Mouse (Mus musculus): ENCODE results near the gene Atrnl1.

Atrnl1 gene

GRCm38 (mm10) chr19:57610058-57610475, 767 bp upstream of the Atrnl1 start:
- DNase-seq (ENCODE audit: low spot score), result no peak

GRCm38 (mm10) chr19:57611291-57612178, 701 bp downstream of the Atrnl1 start:
- DNase-seq (ENCODE audit: low spot score), result peak; percentile 39

GRCm38 (mm10) chr19:57612179-57612472, 1.3 kb downstream of the Atrnl1 start:
- no peak for DNase-seq (ENCODE audit: low spot score)

- no peak for DNase-seq (ENCODE audit: low spot score)
These were observed 5.3 kb downstream of the Atrnl1 start for GRCm38 (mm10) chr19:57615972-57616621.

DNA sequence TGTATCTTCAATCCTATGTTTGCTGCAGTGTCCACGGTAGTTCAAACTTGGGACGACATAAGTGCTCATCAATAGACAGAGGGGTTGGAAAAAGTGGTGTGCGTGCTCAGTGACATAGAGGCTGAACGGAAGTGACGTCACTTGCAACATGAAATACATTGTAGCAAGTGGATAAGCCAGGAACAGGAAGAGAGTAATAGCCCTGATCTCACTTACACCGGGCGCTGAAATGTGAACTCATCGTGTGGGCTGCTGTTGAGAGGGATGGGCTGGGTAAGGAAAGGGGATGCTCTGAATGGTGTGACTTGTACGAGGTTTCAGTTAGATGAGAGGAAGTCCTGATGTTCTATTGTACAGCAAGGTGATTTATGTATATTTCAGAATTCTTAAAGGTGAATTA, 8.3 kb downstream of the Atrnl1 start:
- no peak for DNase-seq (ENCODE audit: low spot score)

DNA sequence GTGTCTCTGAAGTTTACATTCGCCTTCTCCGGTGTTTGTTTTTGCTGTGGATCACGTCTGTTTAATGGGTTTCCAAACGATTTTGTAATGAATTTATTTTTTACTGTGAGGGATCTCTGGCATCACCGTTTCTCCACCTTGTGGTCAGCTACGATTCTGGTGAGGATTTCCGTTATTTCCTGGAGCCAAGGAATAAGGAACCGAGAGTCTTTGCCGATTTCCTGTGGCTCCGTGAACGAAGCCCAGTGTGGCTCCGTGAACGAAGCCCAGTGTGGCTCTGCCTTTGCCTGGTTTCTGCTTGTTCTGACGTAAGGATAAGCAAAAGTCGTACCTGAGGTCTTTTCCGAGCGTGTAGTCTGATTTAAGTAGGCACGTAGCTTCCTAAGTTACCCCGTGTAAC, 11.0 kb downstream of the Atrnl1 start:
- DNase-seq (ENCODE audit: low spot score), result no peak

DNA sequence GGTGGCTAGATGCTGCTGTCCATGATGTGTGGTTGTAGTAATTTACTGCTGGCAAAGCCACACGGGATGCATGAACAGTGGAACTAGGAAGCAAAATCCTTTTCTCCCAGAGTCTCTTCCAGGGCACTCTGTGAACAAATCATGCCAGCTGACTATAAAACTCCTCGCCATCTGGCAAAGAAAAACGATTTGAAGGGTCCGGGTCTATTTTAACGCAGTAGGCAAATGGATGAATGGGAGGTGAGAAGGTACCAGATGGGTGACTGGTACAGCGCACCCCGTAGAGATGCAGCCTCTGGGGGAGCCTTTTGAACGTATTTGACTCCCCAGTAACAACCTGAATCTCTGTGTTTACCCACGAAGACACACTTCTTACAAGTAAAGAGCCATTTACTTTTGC, 14.9 kb downstream of the Atrnl1 start:
- no peak for DNase-seq (ENCODE audit: low spot score)

DNA sequence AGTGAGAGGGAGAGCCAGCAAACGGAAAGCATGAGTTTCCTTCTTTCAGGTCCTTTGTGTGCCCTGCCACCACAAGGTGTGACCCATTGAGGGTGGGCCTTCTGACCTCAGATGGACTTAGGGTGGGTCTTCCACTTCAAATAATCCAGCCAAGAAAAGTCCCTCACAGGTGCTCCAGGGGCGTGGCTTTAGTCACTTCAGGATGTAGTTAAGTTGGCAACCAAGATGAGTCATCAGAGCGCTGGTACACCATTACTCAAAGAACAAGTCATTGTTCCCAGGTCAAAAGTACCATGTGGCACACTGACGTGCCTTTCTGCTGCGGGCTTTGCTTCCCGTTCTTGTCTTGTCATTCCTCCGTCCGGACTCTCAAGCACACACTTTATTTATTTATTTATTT, 16.4 kb downstream of the Atrnl1 start:
- no peak for DNase-seq (ENCODE audit: low spot score)

GRCm38 (mm10) chr19:57642536-57642935, 31.7 kb downstream of the Atrnl1 start:
- no peak for DNase-seq (ENCODE audit: low spot score)

GRCm38 (mm10) chr19:57642980-57643379, 32.1 kb downstream of the Atrnl1 start:
- no peak for DNase-seq (ENCODE audit: low spot score)

GRCm38 (mm10) chr19:57648202-57648943, 37.5 kb downstream of the Atrnl1 start:
- DNase-seq (ENCODE audit: low spot score), result no peak

GRCm38 (mm10) chr19:57648944-57649271, 38.1 kb downstream of the Atrnl1 start:
- DNase-seq (ENCODE audit: low spot score), result no peak

DNA sequence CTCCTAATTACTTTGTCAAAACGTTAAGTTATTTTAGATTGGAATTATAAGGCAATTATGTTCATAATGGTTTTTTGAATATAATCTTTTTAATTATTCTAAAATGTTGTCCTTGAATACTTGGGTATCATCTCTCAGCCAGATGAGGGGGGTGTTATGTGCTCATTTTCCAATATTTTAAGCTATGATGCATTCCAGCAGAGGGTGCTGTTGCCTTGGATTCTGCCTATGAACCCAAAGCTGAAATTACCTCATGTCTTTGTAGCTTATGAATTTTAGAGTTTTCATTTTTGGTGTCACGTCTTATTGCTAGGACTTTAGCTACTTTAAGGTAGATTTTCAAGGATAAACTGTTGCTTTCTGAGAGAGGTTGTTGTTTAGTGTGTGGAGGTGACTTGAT, 44.2 kb downstream of the Atrnl1 start:
- no peak for DNase-seq (ENCODE audit: low spot score)

DNA sequence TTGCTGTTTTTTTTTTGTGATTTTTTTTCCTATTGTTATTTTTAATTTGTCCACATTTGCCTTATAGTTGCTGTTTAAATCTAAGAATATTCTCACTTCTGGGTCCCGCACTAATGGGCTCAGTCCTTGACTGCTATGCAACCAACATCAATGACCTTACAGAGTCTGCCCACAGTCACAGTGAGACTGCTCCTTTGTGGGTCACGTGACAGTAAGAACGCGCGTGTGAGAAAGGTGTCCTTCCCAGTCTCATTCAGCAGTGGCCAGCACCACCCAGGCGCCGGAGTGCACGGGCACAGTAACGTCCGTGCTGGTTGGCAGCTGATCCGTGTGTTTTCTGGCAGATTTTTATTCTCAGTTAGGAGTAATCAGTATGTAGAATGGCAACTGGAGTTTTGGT, 44.7 kb downstream of the Atrnl1 start:
- DNase-seq (ENCODE audit: low spot score), result no peak

DNA sequence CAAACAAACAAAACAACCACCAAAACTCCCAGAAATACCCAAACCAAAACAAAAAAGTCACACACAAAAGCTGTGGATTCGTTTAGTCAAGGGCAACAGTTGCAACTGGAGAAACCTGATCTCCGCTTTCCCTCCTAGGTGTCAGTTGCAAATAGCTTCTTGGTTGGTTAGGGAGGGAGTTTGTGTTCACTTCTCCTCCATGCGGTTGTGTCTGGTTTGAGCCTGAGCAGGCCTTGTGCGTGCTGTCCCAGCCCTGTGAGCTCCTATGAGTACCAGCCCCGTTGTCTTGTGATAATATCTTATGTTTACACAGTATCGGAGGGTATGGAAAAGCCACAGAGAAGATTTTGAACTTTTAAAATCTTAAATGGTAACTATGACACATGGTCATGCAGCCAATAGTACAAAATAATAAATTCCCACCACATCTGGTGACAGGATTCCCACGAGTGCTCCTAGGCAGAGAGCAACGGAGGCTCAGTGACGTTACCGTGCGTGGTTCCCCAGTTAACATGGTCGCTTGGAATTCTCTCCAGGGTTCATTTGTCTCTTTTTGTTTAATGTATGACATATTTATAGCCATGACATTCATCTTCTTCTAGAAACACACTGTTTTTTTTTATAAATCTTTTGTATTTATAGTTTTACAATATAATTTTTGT, 46.7 kb downstream of the Atrnl1 start:
- no peak for DNase-seq (ENCODE audit: low spot score)

DNA sequence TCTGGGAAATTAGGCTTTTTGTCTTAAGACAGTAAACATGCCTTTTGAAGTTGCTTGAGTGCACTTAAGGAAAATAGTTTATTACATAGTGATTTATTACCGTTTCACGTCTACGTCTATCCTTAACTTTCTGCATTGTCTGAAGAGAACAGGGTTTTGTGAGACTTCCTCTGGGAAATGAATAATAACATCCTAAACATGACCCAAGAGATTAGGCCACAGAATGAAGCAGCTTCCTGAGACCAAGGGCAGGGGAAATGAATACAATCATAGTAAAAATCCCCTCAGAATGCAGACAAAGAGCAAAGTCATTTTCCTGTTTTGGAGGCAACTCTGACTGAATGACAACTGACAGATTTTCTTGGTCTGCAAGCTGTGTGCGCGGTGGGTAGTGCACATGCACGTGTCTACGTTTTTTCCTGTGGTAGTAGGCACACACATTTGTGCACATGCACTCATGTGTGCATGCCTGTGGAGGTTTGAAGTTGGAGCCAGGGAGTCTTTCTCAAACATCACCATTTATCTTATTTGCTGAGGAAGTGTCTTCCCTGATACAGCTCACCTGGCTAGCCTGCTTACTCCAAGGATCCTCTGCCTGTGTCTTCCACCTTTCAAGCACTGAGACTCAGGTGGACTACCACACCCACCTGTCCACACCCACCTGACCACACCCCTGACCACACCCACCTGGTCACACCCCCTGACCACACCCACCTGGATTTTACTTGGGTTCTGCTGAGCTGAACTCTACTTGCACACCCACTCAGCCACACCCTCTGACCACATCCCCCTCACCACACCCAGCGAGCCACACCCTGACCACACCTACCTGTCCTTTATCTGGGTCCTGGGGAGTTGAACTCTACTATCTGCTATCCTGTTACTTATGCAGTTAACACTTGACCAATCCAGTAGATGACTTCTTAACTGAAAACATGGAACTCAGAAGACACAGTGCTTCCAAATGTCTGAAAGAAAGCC, 47.6 kb downstream of the Atrnl1 start:
- DNase-seq (ENCODE audit: low spot score), result no peak

- no peak for DNase-seq (ENCODE audit: low spot score)
These were observed 56.2 kb downstream of the Atrnl1 start for GRCm38 (mm10) chr19:57667011-57667410.

DNA sequence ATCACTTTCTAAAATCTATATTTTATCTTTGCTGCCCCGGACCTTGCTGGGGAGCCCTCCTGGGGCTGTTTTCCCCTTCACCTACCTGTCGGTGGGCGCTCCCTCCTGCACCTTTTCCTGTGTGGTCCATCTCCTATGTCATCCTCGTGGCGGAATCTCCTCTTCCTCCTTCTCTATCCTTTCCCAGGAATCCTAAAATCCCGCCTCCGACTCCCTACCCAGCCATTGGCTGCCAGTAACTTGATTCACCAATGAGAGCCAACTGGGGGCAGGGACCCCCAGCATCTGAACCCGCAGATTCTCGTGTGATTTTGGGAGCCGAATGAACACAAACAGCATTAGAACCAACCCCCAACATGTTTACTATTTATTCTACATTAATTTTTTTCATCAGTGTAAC, 57.1 kb downstream of the Atrnl1 start:
- DNase-seq (ENCODE audit: low spot score), result no peak

GRCm38 (mm10) chr19:57679455-57679854, 68.6 kb downstream of the Atrnl1 start:
- DNase-seq (ENCODE audit: low spot score), result no peak

DNA sequence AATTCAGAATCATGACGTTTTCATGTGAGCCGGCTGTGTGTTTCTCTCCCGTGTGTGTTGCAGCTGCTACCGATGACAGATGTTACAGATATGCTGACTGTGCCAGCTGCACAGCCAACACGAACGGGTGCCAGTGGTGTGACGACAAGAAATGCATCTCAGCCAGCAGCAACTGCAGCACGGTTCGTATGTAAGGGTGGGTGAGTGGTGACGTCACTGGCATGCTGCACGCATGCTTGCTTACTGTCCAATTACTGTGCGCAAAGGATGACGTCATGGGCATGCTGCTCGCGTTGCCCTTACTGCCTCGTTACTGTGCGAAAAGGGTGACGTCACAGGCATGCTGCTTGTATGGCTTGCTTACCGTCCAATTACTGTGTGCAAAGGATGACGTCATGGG, 75.8 kb downstream of the Atrnl1 start:
- no peak for DNase-seq (ENCODE audit: low spot score)

DNA sequence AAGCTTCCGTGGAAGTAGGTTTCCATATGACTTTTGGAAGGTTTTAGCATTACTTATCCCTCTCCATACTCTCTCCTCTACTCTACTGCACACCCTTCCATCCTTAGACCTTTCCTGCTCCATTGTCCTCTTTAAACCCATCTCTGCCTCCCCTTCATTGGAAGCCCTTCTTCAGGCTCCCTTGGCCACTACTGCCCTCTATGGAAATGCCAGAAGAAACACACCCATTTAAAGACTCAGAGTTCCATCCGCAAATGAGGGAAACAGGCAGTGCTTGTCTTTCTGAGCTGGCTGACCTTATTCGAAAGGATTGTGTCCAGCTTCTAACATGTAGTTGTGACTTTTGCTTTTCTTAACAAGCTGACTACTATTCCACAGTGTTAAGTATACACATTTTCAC, 81.7 kb downstream of the Atrnl1 start:
- DNase-seq (ENCODE audit: low spot score), result no peak

All from ovary, adult 18-20 months (tissue).